Mouse (Mus musculus) liver, postnatal 0 days (tissue): Measurements from ENCODE around the gene Vasn. TPM values are rescaled to one million over a fixed set of nuclear protein-coding genes. Genes with fewer than 3 reads are reported as not detected.

Source experiments
- ATAC-seq: fragments of 200-750 bp; cut with Nextera tagmentation; 2 replicates; pipeline ENCODE4 v1.8.0; 2017; ENCODE audit warnings: mild to moderate bottlenecking, moderate library complexity
- DNase-seq: peaks from one replicate; pipeline ENCODE4 v3.0.0-alpha.2; 2016
- H3K27ac ChIP-seq: fragments of 300-500 bp; sonication (generic); 2 replicates; pipeline ENCODE4 v1.5.1; 2014; ENCODE audit warnings: antibody characterized with exemption, moderate library complexity, mild to moderate bottlenecking, low read depth
- H3K27me3 ChIP-seq: fragments of 300-500 bp; sonication (generic); 2 replicates; pipeline ENCODE4 v1.6.1; 2014; ENCODE audit warnings: low read length, control low read depth, mixed read lengths; ENCODE audit not compliant: insufficient read depth
- H3K36me3 ChIP-seq: fragments of 300-500 bp; sonication (generic); replicated peaks from 2 replicates; pipeline ENCODE4 v1.6.1; 2014; ENCODE audit warnings: mild to moderate bottlenecking, control low read depth, low read length, moderate library complexity, mixed read lengths; ENCODE audit not compliant: insufficient read depth
- H3K4me1 ChIP-seq: fragments of 300-500 bp; sonication (generic); 2 replicates; pipeline ENCODE4 v1.6.1; 2014; ENCODE audit warnings: antibody characterized with exemption, mild to moderate bottlenecking, control low read depth; ENCODE audit not compliant: insufficient read depth
- H3K4me2 ChIP-seq: fragments of 300-500 bp; sonication (generic); 2 replicates; pipeline ENCODE4 v1.6.1; 2014; ENCODE audit warnings: low read depth, mild to moderate bottlenecking, low read length, moderate library complexity, mixed read lengths
- H3K4me3 ChIP-seq: fragments of 300-500 bp; sonication (generic); 2 replicates; pipeline ENCODE4 v1.5.1; 2014; ENCODE audit warnings: low read depth, low read length
- H3K9ac ChIP-seq: fragments of 300-500 bp; sonication (generic); replicated peaks from 2 replicates; pipeline ENCODE4 v1.6.1; 2014; ENCODE audit warnings: mild to moderate bottlenecking, moderate library complexity
- H3K9me3 ChIP-seq: fragments of 300-500 bp; sonication (generic); 2 replicates; pipeline ENCODE4 v1.6.1; 2016; ENCODE audit warnings: mild to moderate bottlenecking, control low read depth, low read length, mixed read lengths
- CTCF ChIP-seq: sonication (generic); IDR thresholded peaks from 2 replicates; pipeline ENCODE4 v1.5.1; 2016; ENCODE audit warnings: antibody characterized with exemption, low read depth
- EP300 ChIP-seq: IDR thresholded peaks from 2 replicates; pipeline ENCODE4 v1.6.1; 2016; ENCODE audit warnings: antibody characterized with exemption, low read depth, mild to moderate bottlenecking
- WGBS: fragments of 180-500 bp; shearing (Covaris S2); extraction: QIAGEN DNeasy Blood & Tissue Kit; methylation state at CpG from one replicate; pipeline ENCODE4 v1.1.7; 2014; ENCODE audit not compliant: insufficient replicate concordance; 5-methylcytosine and 5-hydroxymethylcytosine counted together
- polyA plus RNA-seq: library from polyadenylated mRNA; unstranded; fragments of >200 nt; fragmentation: Nextera tagmentation; extraction: Ambion mirVana; gene quantifications from 2 replicates; pipeline ENCODE4 v1.2.1, GENCODE M21; 2015

Gene Vasn
- polyA plus RNA-seq, 1 experiment from 2014 or later = 1.9 TPM

DNA sequence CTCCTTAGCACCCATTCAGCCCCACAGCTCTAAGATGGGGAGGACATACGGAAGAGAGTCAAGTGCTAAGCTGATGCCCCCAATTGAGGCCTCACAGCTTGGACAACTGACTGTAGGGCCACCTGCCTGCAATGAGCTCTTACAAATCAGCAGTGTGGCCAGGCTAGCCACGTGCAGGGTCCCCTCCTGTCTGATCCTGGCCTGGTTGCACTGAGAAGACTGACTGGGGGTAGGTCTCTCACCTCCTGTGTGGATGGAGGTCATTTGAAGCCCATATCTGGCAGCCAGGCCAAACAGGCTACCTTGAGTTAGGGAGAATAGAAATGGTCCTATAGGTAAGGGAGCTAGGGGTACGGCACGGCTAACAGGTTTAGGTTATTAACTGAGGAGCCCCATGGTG lies 6.1 kb downstream of the Vasn start:
- H3K9ac ChIP-seq = no peak overlapping the region
- H3K36me3 ChIP-seq = peaks cover 40% of the 10 kb centered on the region
- no peaks in the 10 kb centered on the region for H3K9me3 ChIP-seq
- peaks cover 27% of the 10 kb centered on the region for H3K4me1 ChIP-seq
- DNase-seq (no peak), ATAC-seq (no peak)
- no peaks in the 10 kb centered on the region for H3K27me3 ChIP-seq
- H3K27ac ChIP-seq = no peak overlapping the region
- no peak overlapping the region for H3K4me3 ChIP-seq
- WGBS = 77% methylated on average over 4 of the region's 4 CpGs
- H3K4me2 ChIP-seq = no peak overlapping the region
- TF ChIP-seq EP300 (no peak), CTCF (no peak)

DNA sequence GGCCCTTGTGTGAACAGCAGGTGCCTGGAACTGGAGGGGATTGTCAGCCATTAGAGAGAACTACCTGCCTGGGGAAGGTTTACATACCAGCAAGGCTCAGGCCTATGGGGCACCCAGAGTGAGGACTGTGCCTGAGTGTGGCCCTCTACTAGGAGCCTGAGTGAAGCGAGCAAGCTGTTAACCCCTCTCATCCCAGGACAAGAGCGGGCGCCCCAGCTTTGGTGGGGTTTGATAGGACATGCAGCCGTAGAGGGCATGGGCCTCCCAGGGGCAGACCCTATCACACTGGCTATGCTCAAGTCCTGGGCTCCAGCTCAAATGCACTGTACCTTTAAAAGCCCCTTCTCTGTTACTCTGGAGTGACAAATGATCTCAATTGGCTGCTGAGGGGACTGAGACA lies 7.1 kb downstream of the Vasn start:
- no peak for ATAC-seq

DNA sequence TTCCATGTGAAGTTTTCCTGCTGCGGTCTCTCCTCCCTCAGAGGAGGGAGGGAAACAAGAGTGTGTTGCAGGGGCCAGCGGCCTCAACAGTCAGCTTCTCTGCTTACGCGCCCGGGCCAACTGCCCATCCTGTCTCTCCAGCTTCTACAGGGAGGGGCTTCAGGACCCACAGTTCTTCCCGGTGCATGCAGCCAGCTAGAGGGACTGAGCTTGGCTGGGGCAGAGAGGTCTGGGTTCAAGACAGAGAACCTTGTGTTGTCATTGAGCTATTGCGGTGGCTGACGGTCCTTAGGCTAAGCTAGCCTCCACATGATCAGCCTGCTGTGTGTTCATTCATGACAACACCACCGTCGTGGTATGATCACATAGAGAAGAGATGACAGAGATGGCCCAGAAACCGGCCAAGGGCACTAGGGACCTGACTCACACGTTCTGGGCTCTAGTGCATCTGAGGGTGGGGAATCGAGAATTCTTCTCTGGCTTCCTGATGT lies 8.0 kb downstream of the Vasn start:
- no peak overlapping the region for H3K4me3 ChIP-seq
- WGBS = 79% methylated on average over 13 of the region's 13 CpGs
- H3K9ac ChIP-seq = no peak overlapping the region
- peaks cover 56% of the 10 kb centered on the region for H3K36me3 ChIP-seq
- ATAC-seq (no peak), DNase-seq (no peak)
- H3K27ac ChIP-seq = no peak overlapping the region
- H3K9me3 ChIP-seq = no peaks in the 10 kb centered on the region
- H3K27me3 ChIP-seq = no peaks in the 10 kb centered on the region
- H3K4me1 ChIP-seq = peaks cover 10% of the 10 kb centered on the region
- H3K4me2 ChIP-seq = no peak overlapping the region
- TF ChIP-seq EP300 (no peak), CTCF (no peak)

More for the DNA sequence above, 7.1 kb downstream of the Vasn start:
- no peak overlapping the region for H3K4me2 ChIP-seq
- no peaks in the 10 kb centered on the region for H3K9me3 ChIP-seq
- H3K4me3 ChIP-seq = no peak overlapping the region
- no peak overlapping the region for H3K9ac ChIP-seq
- no peaks in the 10 kb centered on the region for H3K27me3 ChIP-seq
- H3K4me1 ChIP-seq = peaks cover 19% of the 10 kb centered on the region
- 76% methylated on average over 4 of the region's 4 CpGs for WGBS
- peaks cover 49% of the 10 kb centered on the region for H3K36me3 ChIP-seq
- H3K27ac ChIP-seq = no peak overlapping the region
- TF ChIP-seq CTCF (no peak), EP300 (no peak)
- DNase-seq = no peak

DNA sequence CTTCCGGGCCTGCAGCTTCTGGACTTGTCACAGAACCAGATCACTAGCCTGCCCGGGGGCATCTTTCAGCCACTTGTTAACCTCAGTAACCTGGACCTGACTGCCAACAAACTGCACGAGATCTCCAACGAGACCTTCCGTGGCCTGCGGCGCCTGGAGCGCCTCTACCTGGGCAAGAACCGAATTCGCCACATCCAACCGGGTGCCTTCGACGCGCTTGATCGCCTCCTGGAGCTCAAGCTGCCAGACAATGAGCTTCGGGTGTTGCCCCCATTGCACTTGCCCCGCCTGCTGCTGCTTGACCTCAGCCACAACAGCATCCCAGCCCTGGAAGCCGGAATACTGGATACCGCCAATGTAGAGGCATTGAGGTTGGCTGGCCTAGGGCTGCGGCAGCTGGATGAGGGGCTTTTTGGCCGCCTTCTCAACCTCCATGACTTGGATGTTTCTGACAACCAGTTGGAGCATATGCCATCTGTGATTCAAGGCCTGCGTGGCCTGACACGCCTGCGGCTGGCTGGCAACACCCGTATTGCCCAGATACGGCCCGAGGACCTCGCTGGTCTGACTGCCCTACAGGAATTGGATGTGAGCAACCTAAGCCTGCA lies 8.8 kb downstream of the Vasn start:
- H3K4me1 ChIP-seq = peaks cover 3% of the 10 kb centered on the region; the same call in 1 of the 2 replicates
- no peak for ATAC-seq
- no peak overlapping the region for H3K27ac ChIP-seq
- TF ChIP-seq CTCF (no peak), EP300 (no peak)
- H3K4me3 ChIP-seq = no peak overlapping the region
- H3K4me2 ChIP-seq = no peak overlapping the region
- no peak overlapping the region for H3K9ac ChIP-seq
- H3K9me3 ChIP-seq = no peaks in the 10 kb centered on the region
- peaks cover 59% of the 10 kb centered on the region for H3K36me3 ChIP-seq
- no peaks in the 10 kb centered on the region for H3K27me3 ChIP-seq
- DNase-seq = no peak
- WGBS = 88% methylated on average over 28 of the region's 28 CpGs

DNA sequence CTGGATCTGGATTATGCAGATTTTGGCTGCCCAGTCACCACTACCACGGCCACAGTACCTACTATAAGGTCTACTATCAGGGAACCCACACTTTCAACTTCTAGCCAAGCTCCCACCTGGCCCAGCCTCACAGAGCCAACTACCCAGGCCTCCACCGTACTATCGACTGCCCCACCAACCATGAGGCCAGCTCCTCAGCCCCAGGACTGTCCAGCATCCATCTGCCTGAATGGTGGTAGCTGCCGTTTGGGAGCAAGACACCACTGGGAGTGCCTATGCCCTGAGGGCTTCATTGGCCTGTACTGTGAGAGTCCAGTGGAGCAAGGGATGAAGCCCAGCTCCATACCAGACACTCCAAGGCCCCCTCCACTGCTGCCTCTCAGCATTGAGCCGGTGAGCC lies 9.5 kb downstream of the Vasn start:
- no peak for TF ChIP-seq EP300
- TF ChIP-seq CTCF = no peak
- DNase-seq (no peak), ATAC-seq (no peak)
- no peak overlapping the region for H3K4me2 ChIP-seq
- no peak overlapping the region for H3K9ac ChIP-seq
- no peak overlapping the region for H3K27ac ChIP-seq
- WGBS = 85% methylated on average over 5 of the region's 5 CpGs
- H3K9me3 ChIP-seq = no peaks in the 10 kb centered on the region
- no peaks in the 10 kb centered on the region for H3K27me3 ChIP-seq
- no peak overlapping the region for H3K4me3 ChIP-seq
- H3K36me3 ChIP-seq = peaks cover 63% of the 10 kb centered on the region
- H3K4me1 ChIP-seq = no peaks in the 10 kb centered on the region

DNA sequence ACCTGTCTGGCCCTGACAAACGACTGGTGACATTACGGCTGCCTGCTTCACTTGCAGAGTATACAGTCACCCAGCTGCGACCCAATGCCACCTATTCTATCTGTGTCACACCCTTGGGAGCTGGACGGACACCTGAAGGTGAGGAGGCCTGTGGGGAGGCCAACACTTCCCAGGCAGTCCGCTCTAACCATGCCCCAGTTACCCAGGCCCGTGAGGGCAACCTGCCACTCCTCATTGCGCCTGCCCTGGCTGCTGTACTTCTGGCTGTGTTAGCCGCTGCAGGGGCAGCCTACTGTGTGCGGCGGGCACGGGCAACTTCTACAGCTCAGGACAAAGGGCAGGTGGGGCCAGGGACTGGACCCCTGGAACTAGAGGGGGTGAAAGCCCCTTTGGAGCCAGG lies 10.0 kb downstream of the Vasn start:
- Histone ChIP-seq H3K9me3 (no peaks in the 10 kb centered on the region), H3K4me2 (no peak overlapping the region), H3K4me3 (no peak overlapping the region), H3K27me3 (no peaks in the 10 kb centered on the region), H3K9ac (no peak overlapping the region), H3K36me3 (peaks cover 60% of the 10 kb centered on the region), H3K27ac (no peak overlapping the region), H3K4me1 (no peaks in the 10 kb centered on the region)
- WGBS = 82% methylated on average over 11 of the region's 11 CpGs
- ATAC-seq (no peak), DNase-seq (no peak)
- no peak for TF ChIP-seq CTCF
- no peak for TF ChIP-seq EP300

DNA sequence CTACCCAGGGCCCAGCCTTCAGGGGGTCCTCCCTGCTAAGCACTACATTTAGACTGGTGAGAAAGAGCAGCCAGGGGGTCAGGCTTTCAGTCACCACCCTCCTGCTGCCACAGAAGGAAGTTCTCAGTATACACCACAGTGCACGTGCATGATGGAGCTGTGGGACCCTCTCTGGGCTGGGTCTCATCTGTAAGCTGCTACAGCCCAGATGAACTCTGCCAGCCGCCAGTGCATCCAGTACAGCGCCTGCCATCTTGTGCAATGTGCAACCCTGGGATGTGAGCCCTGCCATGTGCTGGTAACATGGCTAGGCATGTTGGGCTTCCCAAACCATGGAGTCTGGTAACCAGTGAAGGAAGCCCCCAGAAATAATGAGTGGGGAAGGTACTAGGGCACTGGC lies 10.4 kb downstream of the Vasn start:
- no peaks in the 10 kb centered on the region for H3K27me3 ChIP-seq
- peaks cover 63% of the 10 kb centered on the region for H3K36me3 ChIP-seq
- DNase-seq (no peak), ATAC-seq (no peak)
- no peaks in the 10 kb centered on the region for H3K9me3 ChIP-seq
- no peak overlapping the region for H3K4me3 ChIP-seq
- H3K9ac ChIP-seq = no peak overlapping the region
- WGBS = 86% methylated on average over 3 of the region's 3 CpGs
- no peak overlapping the region for H3K4me2 ChIP-seq
- no peak for TF ChIP-seq CTCF
- no peak for TF ChIP-seq EP300
- no peak overlapping the region for H3K27ac ChIP-seq
- peaks cover under 1% of the 10 kb centered on the region for H3K4me1 ChIP-seq
